Mouse (Mus musculus) MEL (cell line): ENCODE measurements at regions not wholly inside any gene's neighbourhood (a gene's known extent, or its start where the extent isn't known, plus 50 kb on each side); places are given as distances from the start of the nearest gene placed in this dataset.

Experiments
- BHLHE40 ChIP-seq: IDR thresholded peaks from 2 replicates; pipeline ENCODE4 v1.6.1; 2012; ENCODE audit warnings: low read depth, mild to moderate bottlenecking, inconsistent platforms, low read length, improper control_type of control experiment, borderline replicate concordance
- CHD1 ChIP-seq: IDR thresholded peaks from 2 replicates; pipeline ENCODE4 v1.6.1; 2012; ENCODE audit warnings: low read depth, mild to moderate bottlenecking, inconsistent platforms, low read length, improper control_type of control experiment
- E2F4 ChIP-seq: IDR thresholded peaks from 2 replicates; pipeline ENCODE4 v1.6.1; 2011; ENCODE audit warnings: low read depth, low read length, improper control_type of control experiment, borderline replicate concordance
- NELFE ChIP-seq: IDR thresholded peaks from 2 replicates; pipeline ENCODE4 v1.6.1; 2011; ENCODE audit warnings: low read depth, low read length, improper control_type of control experiment
- POLR2A ChIP-seq, 2 experiments: IDR thresholded peaks; 2 replicates each; pipeline ENCODE4 v1.6.1; 2011 to 2012; ENCODE audit warnings: low read length in 2 of 2, mild to moderate bottlenecking in 2 of 2, control low read depth in 1 of 2, improper control_type of control experiment in 1 of 2, low read depth in 1 of 2, moderate library complexity in 1 of 2; ENCODE audit not compliant: control insufficient read depth in 1 of 2, insufficient read depth in 1 of 2, poor library complexity in 1 of 2
- POLR2AphosphoS5 ChIP-seq: IDR thresholded peaks from 2 replicates; pipeline ENCODE4 v1.6.1; 2012; ENCODE audit warnings: low read depth, borderline replicate concordance, mild to moderate bottlenecking, inconsistent platforms, low read length, moderate library complexity, mixed read lengths

- TF ChIP-seq CHD1, result no peak
- no peak for TF ChIP-seq NELFE
- no peak for TF ChIP-seq BHLHE40
- no peak for TF ChIP-seq POLR2A (IDR thresholded peaks at IDR 0.05; ENCODE audit: control insufficient read depth in 1 of 2, insufficient read depth in 1 of 2, low read depth in 1 of 2, low read length in 2 of 2, poor library complexity in 1 of 2)
- no peak for TF ChIP-seq POLR2AphosphoS5
- TF ChIP-seq E2F4, result no peak
Observed at GRCm38 (mm10) chr14:76828453-76829160, 208.0 kb upstream of the Ccdc122 start.
